Mouse (Mus musculus): ENCODE results near the gene Smyd4. TPM values are rescaled to one million over a fixed set of nuclear protein-coding genes. Genes with fewer than 3 reads are reported as not detected.

Gene Smyd4
- total and polyA plus RNA-seq, 3 experiments = 9.6 to 12.8 TPM; not detected in 1

DNA sequence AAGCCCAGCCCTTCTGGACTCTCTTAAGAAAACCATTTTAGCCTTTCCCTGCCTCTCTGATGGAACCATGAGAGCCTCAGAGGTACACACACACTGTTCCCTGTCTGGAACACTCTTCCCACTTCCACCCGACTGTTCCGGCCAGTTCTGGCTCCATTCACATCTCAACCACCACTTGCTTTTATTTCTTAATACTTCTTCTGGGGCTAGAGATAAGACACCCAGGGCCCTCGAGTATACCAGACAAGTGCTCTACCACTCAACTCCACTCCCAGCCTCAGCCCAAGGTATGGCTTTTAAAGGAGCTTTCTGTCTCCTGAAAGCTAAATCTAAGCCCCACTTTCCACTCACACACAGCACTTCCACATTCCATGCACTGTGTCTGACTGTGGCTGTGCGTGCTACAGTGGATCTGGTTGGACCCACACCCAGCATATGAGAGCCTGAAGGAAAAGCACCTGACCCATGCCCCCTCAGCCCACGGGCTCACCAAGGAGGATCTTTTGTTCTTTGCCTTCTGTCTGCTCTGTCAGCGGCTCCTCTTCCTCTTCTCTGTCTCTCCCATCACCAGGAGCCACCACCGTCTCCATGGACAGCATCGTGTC lies 102.2 kb downstream of the Smyd4 start:
- peak overlapping the region; percentile 10 for H3K9ac ChIP-seq (ENCODE audit: control insufficient read depth, low read depth, low read length, poor library complexity, severe bottlenecking)
- H3K4me1 ChIP-seq (ENCODE audit: control insufficient read depth in 1 of 2, insufficient read depth in 2 of 2, low read length in 2 of 2) = peaks cover 10 to 38% of the 10 kb centered on the region in 2 experiments
- DNase-seq (ENCODE audit: low read depth, low spot score) = peak; percentile 79
- H3K27me3 ChIP-seq (ENCODE audit: control insufficient read depth in 1 of 2, insufficient read depth in 2 of 2, low read length in 2 of 2) = no peaks in the 10 kb centered on the region
- no peaks in the 10 kb centered on the region for H3K9me3 ChIP-seq (replicated peaks; ENCODE audit: insufficient read depth, low read length)
- no peak overlapping the region for H3K4me3 ChIP-seq (ENCODE audit: control insufficient read depth in 1 of 2, insufficient read depth in 1 of 2, low read depth in 2 of 2, low read length in 2 of 2)
- TF ChIP-seq MAZ (IDR thresholded peaks at IDR 0.05; ENCODE audit: low read depth, low read length) = no peak
- no peak for TF ChIP-seq ZC3H11A (IDR thresholded peaks at IDR 0.05; ENCODE audit: low read depth, low read length)
- 0 out of 2 replicates have a peak, but pooled peaks have one; percentile 18 for TF ChIP-seq MYC (IDR thresholded peaks at IDR 0.05; ENCODE audit: low read depth, low read length)
- TF ChIP-seq MAFK (IDR thresholded peaks at IDR 0.05; ENCODE audit: borderline replicate concordance, low read depth, low read length) = no peak
- TF ChIP-seq TAL1 (IDR thresholded peaks at IDR 0.05; ENCODE audit: low read length) = peak; percentile 71
- peak; percentile 74 for TF ChIP-seq GATA1 (IDR thresholded peaks at IDR 0.05; ENCODE audit: low read depth, low read length)
- TF ChIP-seq TCF12 (IDR thresholded peaks at IDR 0.05; ENCODE audit: low read depth, low read length) = peak; percentile 62
- TF ChIP-seq EP300 (IDR thresholded peaks at IDR 0.05; ENCODE audit: low read depth in 1 of 2, low read length in 2 of 2) = peak; percentile 52 to 63
- 0 out of 2 replicates have a peak, but pooled peaks have one; percentile 15 for TF ChIP-seq RCOR1 (IDR thresholded peaks at IDR 0.05; ENCODE audit: low read depth, low read length)
- TF ChIP-seq MAX (IDR thresholded peaks at IDR 0.05; ENCODE audit: low read length) = no peak
- TF ChIP-seq ELF1 (IDR thresholded peaks at IDR 0.05; ENCODE audit: low read depth, low read length) = 0 out of 2 replicates have a peak, but pooled peaks have one; percentile 8
- no peaks in the 10 kb centered on the region for H3K79me2 ChIP-seq (ENCODE audit: control insufficient read depth, insufficient read depth, low read length, poor library complexity)
- peaks cover 0 to 18% of the 10 kb centered on the region in 2 experiments; a peak in 2 of 4 replicates for H3K36me3 ChIP-seq (ENCODE audit: control insufficient read depth in 1 of 2, insufficient read depth in 2 of 2, low read length in 2 of 2)
- H3K27ac ChIP-seq (ENCODE audit: control insufficient read depth, low read depth, low read length) = peak overlapping the region; percentile 37

DNA sequence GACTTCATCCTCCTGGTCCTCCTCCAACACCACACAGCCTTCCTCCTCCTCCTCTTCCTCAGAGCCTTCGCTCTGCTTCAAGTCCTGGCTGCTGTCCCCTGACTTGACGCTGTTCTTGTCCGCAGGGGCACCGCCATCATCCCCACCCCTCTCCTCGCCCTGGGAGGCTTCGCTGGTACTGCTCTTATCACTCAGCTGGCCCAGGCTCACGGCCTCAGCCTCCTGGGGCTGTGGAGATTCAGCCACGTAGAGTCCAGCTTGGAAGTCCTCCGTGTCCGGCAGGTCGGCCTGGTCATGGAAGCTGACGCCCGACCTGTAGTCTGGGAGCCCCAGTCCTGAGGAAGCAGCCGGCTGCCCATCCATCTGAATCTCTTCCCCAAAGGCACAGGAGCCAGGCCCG lies 102.7 kb downstream of the Smyd4 start:
- DNase-seq (ENCODE audit: low read depth, low spot score) = no peak
- Histone ChIP-seq H3K9me3 (replicated peaks; ENCODE audit: insufficient read depth, low read length) (no peaks in the 10 kb centered on the region), H3K36me3 (ENCODE audit: control insufficient read depth in 1 of 2, insufficient read depth in 2 of 2, low read length in 2 of 2) (peaks cover 0 to 20% of the 10 kb centered on the region in 2 experiments; a peak in 2 of 4 replicates), H3K27me3 (ENCODE audit: control insufficient read depth in 1 of 2, insufficient read depth in 2 of 2, low read length in 2 of 2) (no peaks in the 10 kb centered on the region), H3K9ac (ENCODE audit: control insufficient read depth, low read depth, low read length, poor library complexity, severe bottlenecking) (no peak overlapping the region), H3K4me1 (ENCODE audit: control insufficient read depth in 1 of 2, insufficient read depth in 2 of 2, low read length in 2 of 2) (peaks cover 10 to 38% of the 10 kb centered on the region in 2 experiments), H3K4me3 (ENCODE audit: control insufficient read depth in 1 of 2, insufficient read depth in 1 of 2, low read depth in 2 of 2, low read length in 2 of 2) (no peak overlapping the region), H3K79me2 (ENCODE audit: control insufficient read depth, insufficient read depth, low read length, poor library complexity) (no peaks in the 10 kb centered on the region), H3K27ac (ENCODE audit: control insufficient read depth, low read depth, low read length) (no peak overlapping the region)
- no peak for TF ChIP-seq ZKSCAN1 (IDR thresholded peaks at IDR 0.05; ENCODE audit: low read depth, low read length)
- TF ChIP-seq UBTF (IDR thresholded peaks at IDR 0.05; ENCODE audit: borderline replicate concordance, insufficient read depth, low read depth, low read length) = no peak
- no peak for TF ChIP-seq MAZ (IDR thresholded peaks at IDR 0.05; ENCODE audit: low read depth, low read length)
- no peak for TF ChIP-seq NRF1 (IDR thresholded peaks at IDR 0.05; ENCODE audit: insufficient read depth, low read depth, low read length, poor library complexity, severe bottlenecking)
- TF ChIP-seq USF2 (IDR thresholded peaks at IDR 0.05; ENCODE audit: borderline replicate concordance in 1 of 2, insufficient read depth in 1 of 2, low read depth in 1 of 2, low read length in 2 of 2) = no peak
- no peak for TF ChIP-seq GABPA (IDR thresholded peaks at IDR 0.05; ENCODE audit: low read depth, low read length)
- TF ChIP-seq TCF12 (IDR thresholded peaks at IDR 0.05; ENCODE audit: low read depth, low read length) = no peak
- no peak for TF ChIP-seq ZNF384 (IDR thresholded peaks at IDR 0.05; ENCODE audit: low read depth, low read length)
- TF ChIP-seq BHLHE40 (IDR thresholded peaks at IDR 0.05; ENCODE audit: borderline replicate concordance, low read depth, low read length) = no peak
- TF ChIP-seq MYB (IDR thresholded peaks at IDR 0.05; ENCODE audit: low read depth, low read length) = no peak
- no peak for TF ChIP-seq E2F4 (IDR thresholded peaks at IDR 0.05; ENCODE audit: borderline replicate concordance, low read depth, low read length)
- no peak for TF ChIP-seq CHD1 (IDR thresholded peaks at IDR 0.05; ENCODE audit: low read depth, low read length)
